In the genomic region with DNA sequence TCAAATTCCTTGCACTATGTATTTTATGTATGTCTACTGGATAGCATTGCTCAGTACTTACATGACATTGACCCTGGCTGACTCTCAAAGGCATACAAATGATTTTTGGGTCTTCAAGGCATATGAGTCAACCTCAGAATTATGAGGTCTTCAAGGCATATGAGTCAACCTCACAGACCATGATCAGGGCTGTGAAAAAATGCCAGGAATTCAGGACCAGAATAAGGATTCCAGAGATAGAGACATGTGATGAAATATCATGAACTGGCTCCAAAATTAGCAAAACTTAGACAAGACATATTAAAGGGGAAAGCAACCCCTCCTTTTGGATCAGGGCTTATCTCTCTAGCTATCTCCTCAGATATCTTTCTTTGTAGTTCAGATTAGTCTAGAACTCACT, we compare ENCODE assay signal across 18 mouse cellular contexts. TPM values are rescaled to one million over a fixed set of nuclear protein-coding genes. Genes with fewer than 3 reads are reported as not detected.
DNase-seq lines count a peak whose midpoint lies in the region; TF ChIP-seq lines count a peak whose summit lies in the region.
"Had no signal": no experiment of that assay in that cellular context is flagged by ENCODE, and none has a peak within 500 bp of the region (broad histone marks: within the 10 kb centered on the region; RNA-seq: fewer than 3 reads in every experiment).

No protein-coding gene starts in this region.

- H3ac ChIP-seq in myocyte (ENCODE audit: control insufficient read depth, insufficient read length): no peak overlapping the region

- TF ChIP-seq POLR2A in myocyte (IDR thresholded peaks at IDR 0.05; ENCODE audit: insufficient read length, low read depth): no peak

- H3K27me3 ChIP-seq in myocyte (ENCODE audit: control insufficient read depth, insufficient read depth, insufficient read length): no peaks in the 10 kb centered on the region
- H3K27me3 ChIP-seq: embryonic facial prominence, embryonic 15.5 days; forebrain, embryonic 15.5 days; heart, embryonic 13.5 days; hindbrain, embryonic 15.5 days had no signal

- no peak overlapping the region for H3K4me3 ChIP-seq in myocyte
- H3K4me3 ChIP-seq: embryonic facial prominence, embryonic 15.5 days; forebrain, embryonic 15.5 days; heart, embryonic 13.5 days; hindbrain, embryonic 15.5 days had no signal

- H3K79me2 ChIP-seq in myocyte (ENCODE audit: control insufficient read depth, insufficient read depth): peaks cover 78% of the 10 kb centered on the region

- DNase-seq in heart, adult 11 months: peak; percentile 50
- DNase-seq in heart, adult 18-20 months: no peak
- DNase-seq in 3T3-L1 (ENCODE audit: low read depth, low spot score): peak; percentile 89
- DNase-seq in NIH3T3 (ENCODE audit: low read depth): peak; percentile 64
- DNase-seq in cerebellum, postnatal 14 days: no peak
- no peak for DNase-seq in kidney, postnatal 36 days
- DNase-seq: B cell, adult 2 months; cerebellum, adult 18-20 months; cerebellum, adult 9-11 months; embryo, embryonic 11 days; gastrocnemius, postnatal 14 days; heart, postnatal 36 days had no signal

- no peaks in the 10 kb centered on the region for H3K36me3 ChIP-seq in myocyte (ENCODE audit: control insufficient read depth, insufficient read depth)
- H3K36me3 ChIP-seq: embryonic facial prominence, embryonic 15.5 days; forebrain, embryonic 15.5 days; heart, embryonic 13.5 days; hindbrain, embryonic 15.5 days had no signal

- H3K4me2 ChIP-seq in myocyte (ENCODE audit: low read depth): no peak overlapping the region
- H3K4me2 ChIP-seq: embryonic facial prominence, embryonic 15.5 days; forebrain, embryonic 15.5 days; heart, embryonic 13.5 days; hindbrain, embryonic 15.5 days had no signal

TF ChIP-seq in myocyte, 11 proteins besides CTCF, POLR2A, EP300 and RAD21:
- TF ChIP-seq E2F4 (IDR thresholded peaks at IDR 0.05; ENCODE audit: insufficient read depth) (no peak), CEBPB (IDR thresholded peaks at IDR 0.05; ENCODE audit: insufficient read depth, poor library complexity, severe bottlenecking) (0 out of 2 replicates have a peak, but pooled peaks have one; percentile 31), MYOD1 (IDR thresholded peaks at IDR 0.05; ENCODE audit: control insufficient read depth in 1 of 3, insufficient read length in 2 of 3, low read depth in 2 of 3) (no peak), SRF (IDR thresholded peaks at IDR 0.05; ENCODE audit: control insufficient read depth, insufficient read length, low read depth) (no peak), USF1 (IDR thresholded peaks at IDR 0.05; ENCODE audit: low read depth) (peak; percentile 39)
TF ChIP-seq in myocyte: peak in this region for 2.

RNA-seq across cellular contexts. Expression of a gene that starts 43.3 kb away (rescaled TPM):
- total RNA-seq in heart, adult 18-20 months (2021): 10 to 100 TPM; 40.0 to 41.8 TPM
- 23.2 TPM for polyA plus RNA-seq in myocyte (2012; fragmentation: generic; extraction: Trizol)
- total RNA-seq: MEL had no signal

Comparison
In these comparisons a context has a peak if more than half of its experiments do, and no peak if none do; other contexts are left out.
1. DNase-seq: peak in heart, adult 11 months (single experiment), 3T3-L1 (single experiment) and NIH3T3 (single experiment); none in heart, adult 18-20 months (0 of 2), cerebellum, postnatal 14 days (0 of 2) and kidney, postnatal 36 days (0 of 2).